Mouse (Mus musculus) fibroblast of lung, adult 2 months (primary cell): ENCODE measurements around the gene Artn.
A peak's percentile ranks its signal among the peaks of the same experiment; 100 is the strongest.

Experiments
- DNase-seq: peaks from one replicate; pipeline ENCODE4 v3.0.0-alpha.2; 2011; ENCODE audit warnings: low read depth

Gene Artn

DNA sequence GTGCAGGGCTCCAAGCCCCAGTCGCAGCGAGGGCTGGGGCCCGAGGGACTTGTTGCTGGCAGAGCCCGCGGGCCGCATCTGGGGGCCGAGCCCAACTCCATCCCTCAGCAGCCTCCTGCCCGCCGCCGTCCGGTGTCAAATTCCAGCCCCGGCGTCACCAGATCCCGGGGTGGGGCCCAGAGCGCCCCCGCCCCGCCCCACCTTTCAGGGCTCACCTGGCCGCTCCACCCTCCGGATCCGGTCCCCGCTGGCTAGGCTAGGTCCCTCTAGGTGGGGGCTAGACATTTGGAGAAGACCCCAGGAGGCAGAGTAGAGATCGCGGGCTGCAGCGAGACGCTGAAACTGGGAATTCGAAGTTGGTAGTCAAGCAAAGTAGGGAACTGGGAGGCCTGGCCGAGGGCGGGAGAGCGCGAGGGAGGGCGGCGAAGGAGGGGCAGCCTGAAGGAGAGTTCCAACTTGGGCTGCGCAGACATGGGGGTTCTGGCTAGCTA is at the start of gene Artn:
Gene Artn, minus strand, starts transcription at position 373 of the 491 bp plus-strand sequence.
- no peak for DNase-seq

GRCm38 (mm10) chr4:117979181-117979580 is 49.6 kb upstream of the Artn start:
- DNase-seq, result no peak

DNA sequence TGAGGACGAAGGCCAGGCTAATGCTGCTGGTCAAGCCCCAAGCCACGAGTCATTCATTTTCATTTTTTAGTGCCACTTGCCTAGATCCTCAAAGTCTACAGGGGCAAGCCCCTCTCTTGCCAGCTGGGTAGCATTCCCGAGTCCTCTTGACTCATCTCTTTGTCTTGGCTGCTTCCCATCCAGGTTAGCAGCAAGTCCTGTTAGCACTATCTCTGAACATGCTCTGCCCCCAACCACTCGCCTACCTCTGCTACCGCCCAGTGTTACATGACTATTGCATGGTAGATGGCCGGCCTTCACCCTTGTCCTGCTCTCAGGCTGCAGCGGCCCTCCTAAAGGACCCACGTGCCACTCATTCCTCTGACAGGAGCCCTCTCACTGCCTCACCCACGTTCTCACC is 48.7 kb upstream of the Artn start:
- no peak for DNase-seq

DNA sequence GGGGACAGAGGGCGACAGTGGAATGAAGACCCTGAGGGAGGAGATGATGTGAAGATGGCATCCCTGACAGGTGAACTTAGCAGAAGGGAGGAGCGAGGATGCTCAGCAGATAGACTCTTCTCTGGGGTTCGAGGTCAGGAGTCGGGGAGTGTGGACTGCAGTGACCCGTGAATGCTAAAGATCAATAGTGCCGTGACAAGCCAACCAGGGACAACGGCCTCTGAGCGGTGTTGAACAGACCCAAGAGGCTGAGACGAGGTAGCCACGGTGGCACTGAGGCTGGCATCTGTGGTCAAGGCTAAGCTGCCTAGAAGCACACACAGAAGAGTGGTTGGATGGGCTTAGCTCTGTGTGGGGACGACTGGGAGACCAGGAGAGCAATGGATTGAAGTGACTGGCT is 48.3 kb upstream of the Artn start:
- DNase-seq, result no peak

DNA sequence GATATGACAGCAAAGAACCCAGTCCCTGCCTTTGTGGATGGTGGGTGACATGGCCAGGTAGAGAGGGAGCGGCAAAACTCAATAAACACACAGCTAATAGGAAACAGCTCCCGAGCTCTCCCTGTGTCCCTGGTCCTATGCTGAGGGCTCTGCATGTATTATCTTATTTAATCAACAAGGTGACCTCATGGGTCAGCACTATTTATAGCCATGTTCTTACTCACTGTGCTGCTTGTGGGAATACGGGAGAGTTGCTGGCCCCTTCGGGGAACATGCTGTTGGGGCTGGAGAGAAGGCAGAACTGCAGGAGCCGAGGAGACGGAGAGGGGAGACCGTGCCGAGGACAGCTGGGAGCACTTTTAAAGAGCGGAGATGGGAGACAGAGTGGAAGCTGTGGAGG is 47.8 kb upstream of the Artn start:
- DNase-seq, result no peak

GRCm38 (mm10) chr4:117975820-117976219 is 46.3 kb upstream of the Artn start:
- DNase-seq, result no peak

DNA sequence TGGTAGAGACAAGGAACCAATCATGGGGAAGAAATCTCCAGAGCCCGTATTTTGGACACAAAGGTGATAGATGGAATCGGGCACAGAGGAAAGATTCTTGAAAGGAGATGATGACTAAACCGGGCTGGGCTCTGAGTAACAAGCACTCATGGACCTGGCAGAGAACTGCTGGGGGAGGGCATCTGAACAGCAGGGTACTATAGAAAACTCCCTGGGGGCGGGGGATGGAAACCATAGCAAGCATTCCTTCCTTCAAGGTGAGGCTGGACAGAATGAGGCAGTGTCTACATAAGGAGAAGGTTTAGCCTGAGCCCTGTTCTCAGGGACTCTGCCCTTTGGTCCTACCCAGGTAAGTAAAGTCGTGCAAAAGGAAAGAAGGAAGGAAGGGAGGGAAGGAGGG is 45.2 kb upstream of the Artn start:
- no peak for DNase-seq

DNA sequence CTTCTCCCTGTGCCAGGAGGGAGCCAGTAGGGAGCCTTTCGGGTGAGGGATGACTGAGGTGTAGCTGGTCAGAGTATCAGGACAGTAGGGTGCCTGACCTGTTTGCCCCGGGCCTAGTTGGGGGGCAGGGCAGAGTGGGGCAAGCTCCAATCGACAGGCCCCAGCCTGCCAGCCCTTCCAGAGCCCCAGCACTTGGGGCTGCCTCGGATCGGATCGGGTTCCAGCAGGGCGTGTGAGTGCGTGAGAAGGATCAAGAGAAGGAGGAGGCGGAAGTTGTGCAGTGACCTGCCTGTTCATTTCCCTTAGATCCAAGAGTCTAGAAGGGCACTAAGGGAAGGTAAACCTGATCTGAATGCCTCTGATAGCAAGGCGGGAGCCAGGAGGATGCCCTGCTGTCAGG is 43.4 kb upstream of the Artn start:
- no peak for DNase-seq

GRCm38 (mm10) chr4:117964346-117965025 is 34.9 kb upstream of the Artn start:
- no peak for DNase-seq

DNA sequence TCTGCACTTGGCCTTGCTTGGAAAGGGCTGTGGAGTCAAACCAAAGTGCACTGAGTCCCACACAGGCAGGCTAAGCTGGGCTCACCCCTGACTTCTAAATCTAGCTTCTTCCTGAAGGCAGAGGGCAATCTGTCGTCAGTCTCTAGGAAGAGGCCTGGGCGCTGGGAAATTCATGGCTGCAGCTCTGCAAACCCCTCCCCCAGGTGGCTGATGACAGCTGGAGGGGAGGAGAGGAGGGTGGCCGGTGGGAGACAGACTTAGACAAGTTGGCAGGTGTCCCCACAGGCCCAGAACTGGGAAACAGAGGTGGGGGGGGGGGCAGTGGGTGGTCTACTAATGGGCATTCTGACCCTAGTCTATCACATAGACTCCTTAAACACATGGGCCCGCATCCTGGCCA is 27.9 kb upstream of the Artn start:
- no peak for DNase-seq

DNA sequence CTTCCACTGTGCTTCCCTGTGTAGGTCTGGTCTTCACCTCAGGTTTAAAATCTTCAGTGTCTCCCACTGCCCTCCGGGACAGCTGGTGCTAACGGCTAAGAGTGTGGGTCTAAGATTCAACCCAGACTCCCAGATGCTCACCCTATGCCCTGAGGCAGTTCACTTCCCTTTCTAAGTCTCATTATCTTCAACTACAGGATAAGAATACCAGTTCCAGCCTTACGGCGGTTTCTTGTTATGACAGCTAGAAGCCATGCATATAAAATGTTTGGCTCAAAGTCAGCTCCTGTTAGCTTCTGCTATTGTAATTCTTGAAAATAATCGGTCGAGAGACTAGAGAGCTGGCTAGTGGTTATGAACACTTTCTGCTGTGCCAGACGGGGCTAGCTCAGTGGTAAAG is 17.9 kb upstream of the Artn start:
- DNase-seq, result no peak

DNA sequence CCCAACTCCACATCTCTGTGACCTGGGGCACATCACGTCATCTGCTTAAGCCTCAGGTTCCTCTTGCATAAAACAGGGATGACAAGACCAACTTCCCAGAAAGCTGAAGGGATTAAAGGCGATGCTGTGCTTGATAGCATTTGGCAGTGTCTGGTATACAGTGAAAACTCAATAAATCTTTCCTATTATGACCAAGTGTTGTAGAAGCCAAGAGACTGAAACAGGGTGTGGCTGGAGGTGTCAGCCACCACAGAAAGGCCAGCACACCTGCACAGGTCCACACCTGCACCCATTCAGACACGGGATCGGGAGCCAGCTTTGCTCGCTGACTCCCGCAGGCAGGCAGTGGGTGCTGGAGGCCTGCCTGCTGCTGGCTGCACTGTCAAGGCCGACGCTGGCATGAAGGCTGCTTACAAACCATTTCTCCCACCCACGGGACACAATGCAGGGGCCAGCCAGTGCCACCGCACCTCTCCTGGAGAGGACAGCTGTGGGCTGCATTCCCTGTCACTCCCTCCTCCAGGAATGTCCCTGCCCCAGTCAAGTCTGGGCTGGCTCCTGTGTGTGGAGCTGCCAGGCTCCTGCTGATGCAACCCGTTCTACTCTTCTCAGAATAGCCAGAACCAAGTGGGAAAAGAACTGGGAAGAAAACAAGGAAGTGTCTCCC is 17.2 kb upstream of the Artn start:
- no peak for DNase-seq

DNA sequence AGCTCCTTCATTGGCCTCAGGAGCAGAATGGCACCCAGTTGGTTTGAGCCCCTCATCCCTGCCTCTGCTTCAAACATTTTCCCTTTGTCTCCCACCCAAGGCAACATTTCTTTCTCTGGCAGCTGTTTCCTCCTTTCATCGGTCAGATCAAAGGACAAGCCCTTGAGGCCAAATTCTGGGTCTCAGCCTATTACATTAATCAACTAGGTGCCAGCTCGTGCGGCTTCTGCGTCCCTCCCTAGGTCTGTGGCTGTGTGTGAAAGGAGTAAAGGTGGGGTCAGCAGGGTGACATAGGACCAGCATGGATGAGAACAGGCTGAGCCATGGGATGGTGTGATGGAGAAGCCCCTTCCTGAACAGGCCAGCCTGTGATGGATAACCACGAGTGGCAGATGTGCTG is 13.8 kb upstream of the Artn start:
- DNase-seq, result no peak

DNA sequence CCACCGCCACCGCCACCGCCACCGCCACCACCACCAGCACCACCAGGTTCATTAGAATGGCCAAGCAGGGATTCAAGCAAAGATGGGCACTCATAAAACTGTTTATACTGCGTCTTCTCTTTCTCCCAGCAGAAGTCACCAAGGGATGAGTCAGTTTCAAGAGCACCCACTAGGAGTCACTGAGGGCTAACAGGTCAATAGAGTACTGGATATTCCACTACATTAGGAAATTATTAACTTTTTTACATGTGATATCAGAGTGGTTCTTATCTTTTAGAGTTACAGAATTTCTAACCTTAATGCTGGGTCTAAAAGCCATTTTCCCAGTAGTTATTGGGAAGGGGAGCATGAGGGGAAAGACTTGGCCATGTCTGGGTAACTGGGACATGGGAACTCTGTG is 7.4 kb upstream of the Artn start:
- DNase-seq, result no peak

- no peak for DNase-seq
These were observed 4.5 kb upstream of the Artn start for GRCm38 (mm10) chr4:117934081-117934480.

DNA sequence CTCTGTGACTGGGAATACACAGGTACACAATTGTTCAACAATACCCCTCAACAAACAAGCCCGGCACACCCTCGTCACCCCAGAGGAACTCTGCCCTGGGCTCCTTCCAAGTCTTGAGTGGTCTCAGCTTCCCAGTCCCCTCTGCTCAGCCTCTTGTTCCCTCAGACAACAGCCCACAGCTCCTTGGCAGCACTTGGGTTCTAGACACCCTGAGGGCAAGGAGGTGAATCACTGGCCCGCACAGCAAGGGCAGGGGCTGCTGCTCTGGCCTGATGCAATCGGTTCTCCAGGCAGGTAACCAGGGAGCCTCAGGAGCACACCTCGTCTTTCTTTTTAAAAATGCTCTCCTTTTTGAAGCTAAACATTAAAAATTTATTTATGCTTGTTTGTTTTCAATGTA is 3.7 kb upstream of the Artn start:
- DNase-seq, result no peak

GRCm38 (mm10) chr4:117928699-117929241 is 793 bp downstream of the Artn start:
- DNase-seq, result peak; percentile 49

DNA sequence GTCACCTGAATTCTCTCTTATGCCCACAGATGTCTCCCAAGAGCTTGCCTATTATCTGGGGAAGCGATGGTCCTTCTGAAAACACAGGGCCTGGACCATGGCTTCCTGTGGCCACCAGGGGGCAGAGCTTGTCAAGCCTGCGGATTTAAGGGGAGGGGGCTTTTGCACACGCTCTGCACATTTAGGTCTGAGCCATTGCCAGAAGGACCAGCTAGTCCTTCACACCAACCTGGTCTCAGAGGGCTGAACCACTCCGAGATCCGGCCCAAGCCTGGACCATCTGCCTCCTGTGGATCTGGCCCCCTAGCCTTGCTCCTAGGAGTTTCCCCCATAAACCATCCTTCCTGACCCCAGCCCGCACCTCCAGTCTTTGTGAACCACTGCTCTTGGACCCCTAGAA is 1.3 kb downstream of the Artn start:
- DNase-seq, result no peak

GRCm38 (mm10) chr4:117926545-117927482 is 2.7 kb downstream of the Artn start:
- DNase-seq, result no peak

- no peak for DNase-seq
These were observed 4.6 kb downstream of the Artn start for GRCm38 (mm10) chr4:117924916-117925315.

GRCm38 (mm10) chr4:117923450-117923849 is 6.1 kb downstream of the Artn start:
- DNase-seq, result no peak

GRCm38 (mm10) chr4:117921358-117921757 is 8.2 kb downstream of the Artn start:
- DNase-seq, result no peak
